Mouse (Mus musculus): Measurements from ENCODE around the gene Nrn1. TPM values are rescaled to one million over a fixed set of nuclear protein-coding genes. Genes with fewer than 3 reads are reported as not detected.

The Nrn1 gene
- polyA plus RNA-seq, 1 experiment from 2014 or later, result 36.7 TPM

DNA sequence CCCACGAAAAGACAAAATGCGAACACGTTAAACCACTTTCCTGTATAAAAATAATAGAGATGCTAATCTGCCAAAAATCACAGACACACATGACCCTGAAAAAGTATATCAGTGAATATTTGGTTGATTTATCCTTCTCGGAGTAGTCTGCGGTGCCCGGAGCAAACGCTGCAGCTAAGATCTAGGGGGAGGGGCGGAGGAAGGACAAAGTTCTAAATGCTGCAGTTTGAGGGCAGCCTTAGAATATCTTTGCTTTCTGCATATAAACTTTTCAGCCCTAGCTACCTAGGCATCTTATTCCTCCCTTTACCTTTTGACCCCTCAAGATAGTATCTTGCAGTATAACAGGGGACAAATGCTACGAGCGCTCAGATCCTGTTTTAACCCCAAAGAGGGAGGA lies 1.4 kb downstream of the Nrn1 start:
- no peak for ATAC-seq (replicated peaks; ENCODE audit: low FRiP score)
- H3K36me3 ChIP-seq (ENCODE audit: control insufficient read depth, insufficient read depth, low read length), result no peaks in the 10 kb centered on the region
- peak overlapping the region; percentile 37 for H3K4me3 ChIP-seq (ENCODE audit: low read depth, low read length)
- peak overlapping the region; percentile 49; the same call in 1 of the 2 replicates for H3K4me2 ChIP-seq (ENCODE audit: low read depth, low read length, severe bottlenecking)
- WGBS, result under 1% methylated on average over 10 of the region's 10 CpGs
- no peaks in the 10 kb centered on the region for H3K9me3 ChIP-seq (ENCODE audit: control insufficient read depth, low read length)
- H3K4me1 ChIP-seq (replicated peaks; ENCODE audit: control insufficient read depth, insufficient read depth, low read length), result peaks cover 15% of the 10 kb centered on the region
- peak overlapping the region; percentile 59 for H3K9ac ChIP-seq (ENCODE audit: low read length)
- DNase-seq (ENCODE audit: low spot score), result no peak
- peak overlapping the region; percentile 70 for H3K27ac ChIP-seq (ENCODE audit: low read depth, low read length)
- peaks cover 51% of the 10 kb centered on the region for H3K27me3 ChIP-seq (ENCODE audit: control insufficient read depth, insufficient read depth, low read length)

DNA sequence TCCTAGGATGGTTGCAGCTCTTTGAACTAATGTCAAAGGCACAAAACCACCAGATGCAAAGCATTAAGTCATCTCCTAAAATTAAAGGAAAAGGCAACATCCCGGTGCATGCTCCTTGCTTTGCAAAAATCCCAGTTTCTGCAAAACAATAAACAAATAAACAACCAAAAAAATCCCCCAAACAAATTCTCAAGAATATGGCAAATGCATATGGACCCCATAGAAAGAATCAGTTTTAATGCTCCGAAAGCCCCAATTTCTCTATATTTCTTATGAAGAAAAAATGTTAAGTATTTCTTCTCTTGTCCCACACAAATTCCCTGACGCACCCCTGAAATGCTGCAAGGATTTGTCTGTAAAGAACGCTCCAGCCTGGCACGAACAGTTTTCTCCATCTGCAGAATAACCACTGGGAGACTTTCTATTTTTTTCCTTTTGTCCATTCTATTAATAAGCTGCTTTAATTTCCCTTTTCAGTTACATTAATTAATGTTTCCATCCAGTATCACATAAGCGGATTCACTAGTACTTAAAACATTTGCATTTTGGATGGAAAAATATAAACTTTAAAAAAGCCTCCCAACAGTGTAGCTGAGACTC lies 1.9 kb downstream of the Nrn1 start:
- DNase-seq (ENCODE audit: low spot score) (no peak), ATAC-seq (replicated peaks; ENCODE audit: low FRiP score) (no peak)
- Histone ChIP-seq H3K4me1 (replicated peaks; ENCODE audit: control insufficient read depth, insufficient read depth, low read length) (peaks cover 15% of the 10 kb centered on the region), H3K36me3 (ENCODE audit: control insufficient read depth, insufficient read depth, low read length) (no peaks in the 10 kb centered on the region), H3K9ac (ENCODE audit: low read length) (peak overlapping the region; percentile 47; the same call in 1 of the 2 replicates), H3K9me3 (ENCODE audit: control insufficient read depth, low read length) (no peaks in the 10 kb centered on the region), H3K27me3 (ENCODE audit: control insufficient read depth, insufficient read depth, low read length) (peaks cover 57% of the 10 kb centered on the region), H3K4me3 (ENCODE audit: low read depth, low read length) (peak overlapping the region; percentile 37), H3K4me2 (ENCODE audit: low read depth, low read length, severe bottlenecking) (peak overlapping the region; percentile 45; the same call in 1 of the 2 replicates), H3K27ac (ENCODE audit: low read depth, low read length) (no peak overlapping the region)
- WGBS, result 5% methylated on average over 6 of the region's 6 CpGs

DNA sequence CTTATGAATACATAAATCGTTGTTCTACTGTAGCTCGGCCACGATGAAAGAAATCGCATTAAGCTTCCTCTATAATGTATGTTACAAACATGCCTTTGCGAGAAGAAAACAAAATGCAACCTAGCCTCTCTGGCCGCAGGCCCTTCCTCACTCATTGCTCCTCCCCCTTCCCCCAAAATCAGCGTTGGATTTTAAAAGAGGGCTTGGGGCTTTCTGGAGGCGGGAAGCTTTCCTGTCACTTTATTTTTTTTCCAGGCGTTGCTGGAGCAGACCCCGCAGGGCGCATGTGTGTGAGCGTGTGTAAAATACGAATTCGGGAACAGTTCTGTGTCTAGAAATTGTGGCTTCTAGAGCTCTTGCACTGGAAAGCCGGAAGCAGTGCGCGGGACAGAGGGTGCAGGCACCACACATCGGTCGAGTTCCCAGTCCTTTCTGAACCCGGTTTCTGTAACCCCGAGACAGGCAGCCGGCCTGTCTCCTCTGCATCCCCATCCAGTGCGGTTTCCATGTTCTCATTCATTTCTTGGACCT lies 2.9 kb downstream of the Nrn1 start:
- Histone ChIP-seq H3K4me1 (replicated peaks; ENCODE audit: control insufficient read depth, insufficient read depth, low read length) (peaks cover 19% of the 10 kb centered on the region), H3K27me3 (ENCODE audit: control insufficient read depth, insufficient read depth, low read length) (peaks cover 64% of the 10 kb centered on the region), H3K36me3 (ENCODE audit: control insufficient read depth, insufficient read depth, low read length) (no peaks in the 10 kb centered on the region), H3K9ac (ENCODE audit: low read length) (peak overlapping the region; percentile 47), H3K27ac (ENCODE audit: low read depth, low read length) (peak overlapping the region; percentile 75), H3K4me3 (ENCODE audit: low read depth, low read length) (peak overlapping the region; percentile 37), H3K4me2 (ENCODE audit: low read depth, low read length, severe bottlenecking) (peak overlapping the region; percentile 45), H3K9me3 (ENCODE audit: control insufficient read depth, low read length) (no peaks in the 10 kb centered on the region)
- no peak for ATAC-seq (replicated peaks; ENCODE audit: low FRiP score)
- DNase-seq (ENCODE audit: low spot score), result peak; percentile 68
- WGBS, result under 1% methylated on average over 23 of the region's 23 CpGs

DNA sequence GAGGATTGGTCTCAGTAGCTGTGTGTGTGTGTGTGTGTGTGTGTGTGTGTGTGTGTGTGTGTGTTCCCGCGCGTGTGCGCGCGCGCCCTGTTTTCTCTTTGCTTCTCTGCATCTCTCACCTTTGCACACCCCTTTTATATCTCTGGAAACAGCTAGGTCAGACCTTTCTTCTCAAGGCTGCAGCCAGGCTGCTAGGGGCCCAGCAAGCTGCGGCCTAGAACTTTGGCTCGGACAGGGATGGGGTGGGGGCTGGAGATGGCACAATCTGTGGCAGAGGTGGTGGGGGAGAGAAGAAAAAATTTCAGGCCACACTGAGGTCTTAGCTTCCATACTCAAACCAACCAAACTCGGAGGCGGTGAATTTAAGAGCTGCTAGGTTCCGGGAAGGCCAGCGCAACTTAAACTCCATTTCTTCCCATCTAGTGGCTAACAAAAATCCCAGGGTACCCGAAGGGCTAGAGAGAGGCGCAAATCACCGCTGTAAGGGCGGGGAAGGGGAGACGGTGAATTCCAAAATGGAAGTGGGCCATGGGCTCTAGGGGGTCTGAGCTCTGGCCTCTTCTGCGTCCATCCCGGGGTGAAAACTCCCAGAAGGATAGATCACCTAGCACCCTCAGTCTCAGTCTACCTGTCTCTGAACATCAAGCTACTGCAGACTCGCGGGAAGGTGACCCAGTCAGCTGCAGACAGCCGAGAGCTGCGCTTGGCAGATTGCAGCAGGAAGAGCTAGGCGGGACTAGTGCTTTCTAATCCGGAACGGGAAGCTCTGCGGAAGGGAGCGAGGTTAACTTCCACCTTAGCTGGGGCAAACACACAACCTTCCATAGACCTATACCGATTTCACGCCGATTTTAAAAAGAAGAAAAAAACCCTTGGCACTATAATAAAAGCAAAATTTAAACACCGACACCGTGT lies 3.7 kb downstream of the Nrn1 start:
- DNase-seq (ENCODE audit: low spot score) (peak; percentile 61), ATAC-seq (replicated peaks; ENCODE audit: low FRiP score) (no peak)
- Histone ChIP-seq H3K27ac (ENCODE audit: low read depth, low read length) (peak overlapping the region; percentile 75), H3K4me1 (replicated peaks; ENCODE audit: control insufficient read depth, insufficient read depth, low read length) (peaks cover 25% of the 10 kb centered on the region), H3K4me3 (ENCODE audit: low read depth, low read length) (peak overlapping the region; percentile 37), H3K36me3 (ENCODE audit: control insufficient read depth, insufficient read depth, low read length) (no peaks in the 10 kb centered on the region), H3K4me2 (ENCODE audit: low read depth, low read length, severe bottlenecking) (peak overlapping the region; percentile 45), H3K9ac (ENCODE audit: low read length) (peak overlapping the region; percentile 47), H3K27me3 (ENCODE audit: control insufficient read depth, insufficient read depth, low read length) (peaks cover 71% of the 10 kb centered on the region), H3K9me3 (ENCODE audit: control insufficient read depth, low read length) (no peaks in the 10 kb centered on the region)
- WGBS, result 1% methylated on average over 34 of the region's 34 CpGs

DNA sequence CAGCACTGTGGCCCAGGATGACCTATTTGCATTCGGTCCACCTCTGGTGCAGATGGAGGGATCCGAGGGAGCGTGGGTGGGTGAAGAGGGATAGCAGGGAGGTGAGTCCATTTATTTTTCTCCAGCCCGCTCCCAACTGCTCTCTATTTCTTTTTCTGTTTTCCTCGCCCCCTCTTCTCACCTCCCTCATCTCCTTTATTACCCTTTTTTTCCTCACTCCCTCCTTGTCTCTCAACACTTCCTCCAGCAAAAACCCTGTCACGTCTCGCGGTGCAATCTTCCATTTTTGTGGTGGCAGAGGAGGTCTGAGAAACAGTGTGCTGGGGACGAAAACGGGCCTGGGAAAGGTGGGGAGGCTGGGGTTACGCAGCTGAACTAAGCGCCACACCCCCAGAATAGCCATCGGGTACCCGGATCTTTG lies 4.6 kb downstream of the Nrn1 start:
- H3K4me2 ChIP-seq (ENCODE audit: low read depth, low read length, severe bottlenecking), result peak overlapping the region; percentile 46
- peak overlapping the region; percentile 48 for H3K9ac ChIP-seq (ENCODE audit: low read length)
- H3K4me3 ChIP-seq (ENCODE audit: low read depth, low read length), result peak overlapping the region; percentile 21
- H3K27me3 ChIP-seq (ENCODE audit: control insufficient read depth, insufficient read depth, low read length), result peaks cover 76% of the 10 kb centered on the region
- 3% methylated on average over 14 of the region's 14 CpGs for WGBS
- H3K4me1 ChIP-seq (replicated peaks; ENCODE audit: control insufficient read depth, insufficient read depth, low read length), result peaks cover 28% of the 10 kb centered on the region
- H3K9me3 ChIP-seq (ENCODE audit: control insufficient read depth, low read length), result no peaks in the 10 kb centered on the region
- no peak for DNase-seq (ENCODE audit: low spot score)
- no peaks in the 10 kb centered on the region for H3K36me3 ChIP-seq (ENCODE audit: control insufficient read depth, insufficient read depth, low read length)
- H3K27ac ChIP-seq (ENCODE audit: low read depth, low read length), result peak overlapping the region; percentile 59
- ATAC-seq (replicated peaks; ENCODE audit: low FRiP score), result no peak

DNA sequence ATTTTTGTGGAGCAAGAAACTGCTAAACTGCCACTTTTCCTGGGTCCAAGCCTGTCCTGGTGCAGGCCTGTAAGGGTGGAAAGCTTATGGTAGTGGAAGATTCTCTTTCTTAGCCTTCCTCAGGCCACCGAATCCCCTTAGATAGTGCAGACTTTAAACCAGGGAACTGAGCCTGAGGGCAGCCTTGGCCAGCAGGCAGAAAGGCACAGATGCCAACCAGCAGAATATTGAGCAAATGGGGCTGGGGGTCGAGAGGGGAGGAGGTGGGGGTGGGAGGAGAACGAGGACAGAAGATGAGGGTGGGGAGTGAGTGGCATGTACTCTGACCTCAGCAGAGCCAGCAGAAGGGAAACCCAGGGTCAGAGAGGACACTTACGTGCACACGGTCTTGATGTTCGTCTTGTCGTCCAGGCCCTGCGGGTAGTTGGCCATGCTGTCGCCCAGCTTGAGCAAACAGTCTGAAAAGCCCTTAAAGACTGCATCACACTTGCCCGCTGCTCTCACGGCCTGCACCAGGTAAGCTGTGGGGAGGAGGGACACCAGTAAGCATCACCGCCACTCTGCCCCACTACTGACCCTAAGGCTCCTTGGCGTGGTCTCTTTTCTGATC lies 5.1 kb downstream of the Nrn1 start:
- DNase-seq (ENCODE audit: low spot score) (no peak), ATAC-seq (replicated peaks; ENCODE audit: low FRiP score) (no peak)
- Histone ChIP-seq H3K4me1 (replicated peaks; ENCODE audit: control insufficient read depth, insufficient read depth, low read length) (peaks cover 30% of the 10 kb centered on the region), H3K36me3 (ENCODE audit: control insufficient read depth, insufficient read depth, low read length) (no peaks in the 10 kb centered on the region), H3K9ac (ENCODE audit: low read length) (peak overlapping the region; percentile 48), H3K27ac (ENCODE audit: low read depth, low read length) (peak overlapping the region; percentile 59), H3K9me3 (ENCODE audit: control insufficient read depth, low read length) (no peaks in the 10 kb centered on the region), H3K4me2 (ENCODE audit: low read depth, low read length, severe bottlenecking) (peak overlapping the region; percentile 46), H3K27me3 (ENCODE audit: control insufficient read depth, insufficient read depth, low read length) (peaks cover 76% of the 10 kb centered on the region), H3K4me3 (ENCODE audit: low read depth, low read length) (peak overlapping the region; percentile 21)
- 2% methylated on average over 13 of the region's 13 CpGs for WGBS

DNA sequence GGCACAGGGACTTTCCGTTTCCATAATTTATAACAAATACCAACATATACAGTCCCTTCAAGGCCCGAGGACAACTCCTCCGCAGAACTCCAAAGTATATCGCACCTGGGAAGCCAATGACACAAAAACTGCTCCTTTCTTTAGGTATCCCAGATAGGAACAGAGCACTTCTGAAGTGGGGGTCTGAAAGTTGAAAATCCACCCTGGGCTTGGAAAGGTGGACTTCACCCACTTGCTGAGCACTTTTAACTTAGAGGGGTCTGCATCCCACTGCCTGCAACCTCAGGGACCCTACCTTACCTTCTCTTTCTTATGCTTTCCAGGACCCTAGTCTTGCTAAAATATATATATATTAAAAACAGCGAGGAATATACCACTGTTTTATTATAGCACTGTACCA lies 6.4 kb downstream of the Nrn1 start:
- H3K36me3 ChIP-seq (ENCODE audit: control insufficient read depth, insufficient read depth, low read length), result no peaks in the 10 kb centered on the region
- 9% methylated on average over 5 of the region's 5 CpGs for WGBS
- H3K9ac ChIP-seq (ENCODE audit: low read length), result no peak overlapping the region
- H3K4me3 ChIP-seq (ENCODE audit: low read depth, low read length), result peak overlapping the region; percentile 33; the same call in 1 of the 2 replicates
- peaks cover 75% of the 10 kb centered on the region for H3K27me3 ChIP-seq (ENCODE audit: control insufficient read depth, insufficient read depth, low read length)
- peak overlapping the region; percentile 73; the same call in 1 of the 2 replicates for H3K4me2 ChIP-seq (ENCODE audit: low read depth, low read length, severe bottlenecking)
- H3K4me1 ChIP-seq (replicated peaks; ENCODE audit: control insufficient read depth, insufficient read depth, low read length), result peaks cover 25% of the 10 kb centered on the region
- ATAC-seq (replicated peaks; ENCODE audit: low FRiP score) (no peak), DNase-seq (ENCODE audit: low spot score) (no peak)
- H3K9me3 ChIP-seq (ENCODE audit: control insufficient read depth, low read length), result no peaks in the 10 kb centered on the region
- peak overlapping the region; percentile 39 for H3K27ac ChIP-seq (ENCODE audit: low read depth, low read length)

DNA sequence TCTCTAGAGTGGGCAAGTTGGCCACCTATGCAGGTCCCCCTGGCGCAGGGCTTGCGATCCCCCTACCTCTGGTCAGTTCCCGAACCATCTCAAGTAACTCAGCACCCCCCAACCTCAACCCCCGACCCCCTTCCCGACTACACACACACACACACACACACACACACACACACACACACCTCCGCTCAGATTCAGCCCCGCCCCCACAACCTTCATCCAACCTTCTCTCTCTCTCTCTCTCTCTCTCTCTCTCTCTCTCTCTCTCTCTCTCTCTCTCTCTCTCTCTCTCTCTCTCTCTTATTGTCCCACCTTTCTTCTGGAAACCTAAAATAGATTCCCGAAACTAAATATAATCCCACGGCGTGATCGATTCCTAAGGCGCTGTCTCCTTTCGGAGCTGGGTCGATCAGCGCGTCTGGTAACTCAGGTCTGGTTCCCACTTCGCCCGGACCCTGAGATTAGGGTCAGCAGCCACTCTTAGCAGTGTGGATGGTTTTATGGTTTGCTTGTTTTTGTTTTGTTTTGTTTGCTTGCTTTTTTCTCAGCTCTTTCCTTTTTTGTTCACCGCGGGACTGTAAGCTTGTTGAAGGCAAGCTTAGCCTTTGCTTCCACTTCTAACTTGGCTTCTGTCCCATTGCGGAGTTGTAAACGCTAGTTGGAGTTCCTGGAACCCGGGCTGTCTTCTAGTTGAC lies 7.0 kb downstream of the Nrn1 start:
- H3K27ac ChIP-seq (ENCODE audit: low read depth, low read length), result peak overlapping the region; percentile 80
- under 1% methylated on average over 23 of the region's 23 CpGs for WGBS
- no peaks in the 10 kb centered on the region for H3K9me3 ChIP-seq (ENCODE audit: control insufficient read depth, low read length)
- H3K4me1 ChIP-seq (replicated peaks; ENCODE audit: control insufficient read depth, insufficient read depth, low read length), result peaks cover 25% of the 10 kb centered on the region
- DNase-seq (ENCODE audit: low spot score) (peak; percentile 69), ATAC-seq (replicated peaks; ENCODE audit: low FRiP score) (0 out of 2 replicates have a peak, but pooled peaks have one; percentile 2)
- H3K27me3 ChIP-seq (ENCODE audit: control insufficient read depth, insufficient read depth, low read length), result peaks cover 80% of the 10 kb centered on the region
- H3K4me3 ChIP-seq (ENCODE audit: low read depth, low read length), result peak overlapping the region; percentile 33
- peak overlapping the region; percentile 73 for H3K4me2 ChIP-seq (ENCODE audit: low read depth, low read length, severe bottlenecking)
- H3K36me3 ChIP-seq (ENCODE audit: control insufficient read depth, insufficient read depth, low read length), result no peaks in the 10 kb centered on the region
- H3K9ac ChIP-seq (ENCODE audit: low read length), result peak overlapping the region; percentile 66; the same call in 1 of the 2 replicates

Measured in forebrain, embryonic 11.5 days (tissue).